Mouse (Mus musculus) right cerebral cortex, adult 18-20 months (tissue): ENCODE data around the gene Tcf7l2.

Experiments
- DNase-seq: peaks from one replicate; pipeline ENCODE4 v3.0.0; 2022; ENCODE audit warnings: mixed read lengths

The Tcf7l2 gene

DNA sequence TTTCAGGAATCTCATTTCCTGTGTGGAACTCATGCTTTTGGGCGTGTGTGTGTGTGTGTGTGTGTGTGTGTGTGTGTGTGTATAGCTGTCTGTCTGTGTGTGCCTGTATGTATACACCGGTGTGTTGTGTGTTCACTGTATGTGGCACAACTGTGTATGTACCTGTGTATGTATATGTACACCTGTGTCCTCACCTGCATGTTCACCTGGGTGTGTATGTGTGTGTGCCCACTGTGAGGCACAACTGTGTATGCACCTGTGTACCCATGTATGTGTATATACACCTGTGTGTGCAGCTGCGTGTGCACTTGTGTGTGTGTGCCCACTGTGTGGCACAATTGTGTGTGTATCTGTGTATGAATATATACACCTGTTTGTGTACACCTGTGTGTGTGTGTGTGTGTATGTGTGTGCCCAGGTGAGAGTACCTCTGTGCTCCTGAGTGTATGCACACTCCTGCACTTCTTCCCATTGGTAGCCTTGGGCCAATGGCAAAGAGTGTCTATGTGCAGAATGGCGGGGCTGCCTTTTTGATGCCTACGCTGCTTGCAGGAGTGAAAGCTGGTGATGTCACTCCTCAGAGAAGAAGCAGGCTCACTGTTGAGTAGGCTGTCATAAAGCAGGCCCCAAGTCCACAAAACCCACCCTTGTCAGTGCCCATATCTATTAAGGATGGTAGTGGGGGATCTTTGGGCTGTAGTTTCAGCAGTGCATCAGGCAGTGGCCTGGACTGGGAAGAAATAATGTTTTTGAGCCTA is 95.5 kb downstream of the Tcf7l2 start:
- no peak for DNase-seq

DNA sequence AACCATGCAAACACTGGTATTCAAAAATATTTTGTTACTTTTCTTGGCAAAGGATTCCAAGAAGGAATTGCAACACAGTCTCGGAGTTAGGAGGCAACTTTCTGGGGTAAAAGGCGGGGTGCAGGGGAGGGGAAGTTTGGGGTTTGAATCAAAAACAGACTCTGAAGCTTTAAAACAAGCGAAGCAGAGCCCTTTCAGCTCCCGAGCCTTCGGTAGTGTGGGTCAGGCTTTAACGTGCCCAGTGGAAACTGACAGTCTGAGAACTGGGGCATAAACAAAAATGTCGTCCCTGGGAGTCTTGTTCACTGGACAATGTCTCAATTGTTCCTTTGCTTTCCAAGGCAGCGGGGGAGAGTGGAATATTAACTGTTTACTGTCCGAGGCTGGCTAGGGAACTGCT is 96.3 kb downstream of the Tcf7l2 start:
- DNase-seq: peak; percentile 18

DNA sequence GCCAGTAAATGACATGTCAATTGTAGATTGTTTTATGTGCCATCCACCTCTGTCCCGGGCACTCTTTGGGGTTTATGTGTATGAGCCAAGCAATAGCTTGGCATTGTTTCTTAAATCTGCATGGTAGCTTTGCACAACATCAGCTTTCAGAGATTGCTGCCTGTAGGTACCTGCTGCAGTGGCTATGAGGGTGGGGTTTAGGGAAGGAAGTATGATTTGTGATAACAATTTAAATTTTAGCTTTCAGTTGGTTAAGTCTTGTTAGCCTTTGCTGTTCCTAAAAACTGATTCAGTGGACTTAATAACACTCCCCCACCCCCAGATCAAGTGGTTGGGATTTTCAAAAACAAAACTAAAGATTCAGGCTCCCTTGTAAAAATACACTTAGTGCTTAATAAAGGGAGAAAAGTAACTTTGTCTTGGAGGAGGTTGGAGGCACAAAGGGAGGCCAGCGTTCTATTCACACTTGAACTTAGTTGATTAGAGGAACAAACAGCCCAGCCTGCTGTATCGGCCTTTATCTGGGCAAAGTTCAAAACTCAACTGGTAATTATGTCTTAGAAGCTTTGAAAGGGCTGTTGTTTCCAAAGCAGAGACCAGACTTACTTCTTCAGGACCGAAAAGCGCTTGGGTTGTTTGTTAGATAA is 96.9 kb downstream of the Tcf7l2 start:
- no peak for DNase-seq

DNA sequence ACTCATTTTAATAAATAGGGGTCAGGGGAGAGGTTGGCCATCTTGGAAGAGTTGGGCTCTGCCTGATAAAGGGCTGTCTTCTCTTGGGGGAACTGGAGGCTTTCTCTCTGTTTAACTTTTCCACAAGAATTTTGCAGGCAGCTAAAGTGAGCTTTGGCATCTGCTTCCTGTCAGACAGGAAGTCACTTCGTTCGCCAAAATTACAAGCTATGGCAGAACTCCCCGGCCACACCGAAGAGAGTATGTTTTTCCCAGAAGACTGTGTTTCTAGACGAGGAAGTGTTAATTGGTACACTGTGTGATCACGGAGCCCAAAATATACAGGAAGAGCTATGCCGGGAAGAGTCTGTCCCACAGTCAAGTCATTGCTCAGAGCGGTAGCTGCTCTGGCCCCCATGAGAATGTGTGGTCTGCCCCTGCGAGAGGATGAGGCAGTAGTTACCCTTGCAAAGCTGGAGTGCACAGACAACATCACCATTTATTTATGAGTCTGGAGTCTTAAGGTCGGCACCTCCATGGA is 97.5 kb downstream of the Tcf7l2 start:
- DNase-seq: no peak

DNA sequence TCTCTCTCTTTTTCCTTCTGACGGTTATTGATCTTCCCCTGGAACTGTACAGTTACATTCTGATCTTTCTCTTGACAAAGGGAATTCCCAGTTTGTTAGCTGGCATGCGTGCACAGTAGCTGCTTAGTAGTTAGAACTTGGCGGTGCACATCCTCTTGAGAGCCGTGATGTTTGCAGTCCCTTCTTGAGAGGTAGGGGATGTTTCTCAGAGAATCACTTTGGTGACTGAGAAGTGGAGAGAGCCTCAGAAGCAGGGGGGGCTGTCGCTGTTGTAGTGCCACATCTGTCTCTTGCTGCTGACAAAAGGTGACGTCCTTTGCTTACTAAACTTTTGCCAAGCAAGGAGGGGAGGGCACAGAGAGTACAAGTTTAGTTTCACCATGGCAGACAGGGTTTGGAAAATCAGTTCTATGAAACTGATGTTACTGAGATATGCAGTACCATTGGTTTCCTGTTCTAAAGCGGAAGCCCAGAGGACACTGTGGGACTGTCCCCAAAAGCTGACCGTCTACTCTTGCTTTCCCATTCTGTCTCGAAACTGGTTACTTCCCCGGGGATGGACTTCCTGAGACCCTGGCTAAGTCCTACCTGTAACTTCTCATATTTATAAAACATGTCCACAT is 99.0 kb downstream of the Tcf7l2 start:
- no peak for DNase-seq

DNA sequence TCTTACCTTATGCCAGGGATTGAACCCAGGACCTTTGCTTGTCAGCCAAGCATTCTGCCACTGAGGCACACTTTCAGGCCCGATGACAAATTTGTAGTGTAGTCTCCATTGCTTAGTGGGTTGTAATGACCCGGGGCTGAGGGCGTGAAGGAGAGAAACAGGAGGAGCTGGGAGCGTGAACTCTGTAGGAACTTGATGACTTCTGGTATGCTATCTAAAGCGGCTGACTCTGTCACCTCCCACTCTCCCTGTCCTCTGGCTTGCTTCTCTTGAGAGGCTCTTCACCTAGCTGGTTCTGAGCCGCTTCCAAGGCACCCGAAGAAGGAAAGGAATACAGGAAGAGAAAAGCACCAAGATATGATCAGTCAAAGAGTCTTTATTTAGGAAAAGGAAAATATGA is 100.4 kb downstream of the Tcf7l2 start:
- no peak for DNase-seq

DNA sequence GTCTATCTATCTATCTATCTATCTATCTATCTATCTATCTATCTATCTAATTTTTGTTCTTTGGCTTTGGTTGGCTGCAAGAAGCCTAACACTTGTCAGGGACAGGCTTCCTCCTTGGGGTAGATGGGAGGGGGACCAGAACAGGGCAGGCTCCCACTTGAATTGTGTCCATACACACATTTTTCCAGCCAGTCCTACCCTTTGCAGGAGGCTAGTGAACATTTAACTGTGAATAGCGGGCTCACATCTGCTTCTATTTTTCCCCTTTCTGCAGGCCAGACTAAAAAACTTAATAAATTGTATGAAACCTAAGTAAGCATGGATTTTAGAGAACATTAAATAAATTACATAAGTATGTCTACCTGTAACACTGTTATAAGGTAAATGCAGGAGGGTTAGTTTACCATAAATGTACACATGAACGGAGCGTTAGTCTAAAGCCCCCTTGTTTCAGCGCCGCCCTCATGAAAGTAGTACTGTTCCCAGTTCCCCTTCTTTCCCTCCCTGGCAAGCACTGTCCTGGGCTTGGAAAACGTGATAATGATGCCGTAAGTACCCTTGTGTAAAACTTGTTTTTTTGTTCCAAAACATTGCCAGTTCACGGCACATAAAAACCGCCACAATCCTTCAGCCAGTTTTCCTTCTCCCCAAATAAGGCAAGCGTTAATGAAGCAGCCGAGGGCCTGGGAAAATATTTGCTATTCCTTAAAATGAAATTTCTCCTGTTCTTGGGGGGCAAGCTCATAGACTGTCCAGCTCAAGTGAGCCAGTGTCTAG is 101.7 kb downstream of the Tcf7l2 start:
- no peak for DNase-seq

DNA sequence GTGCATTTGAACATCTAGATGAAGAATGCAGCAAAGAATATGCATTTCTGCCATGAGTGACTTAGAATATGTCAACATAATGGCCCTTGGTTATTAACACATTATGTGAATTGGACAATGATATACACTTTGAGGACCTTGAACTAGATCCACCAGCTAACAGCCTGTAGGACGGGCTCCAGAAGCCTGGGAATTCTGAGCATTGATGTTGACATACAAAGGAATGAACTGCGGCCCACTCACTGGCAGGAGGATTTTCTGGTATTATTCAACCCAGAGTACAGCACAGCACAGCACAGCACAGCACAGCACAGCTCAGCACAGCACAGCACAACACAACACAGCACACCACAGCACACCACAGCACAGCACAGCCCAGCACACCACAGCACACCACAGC is 104.1 kb downstream of the Tcf7l2 start:
- no peak for DNase-seq

DNA sequence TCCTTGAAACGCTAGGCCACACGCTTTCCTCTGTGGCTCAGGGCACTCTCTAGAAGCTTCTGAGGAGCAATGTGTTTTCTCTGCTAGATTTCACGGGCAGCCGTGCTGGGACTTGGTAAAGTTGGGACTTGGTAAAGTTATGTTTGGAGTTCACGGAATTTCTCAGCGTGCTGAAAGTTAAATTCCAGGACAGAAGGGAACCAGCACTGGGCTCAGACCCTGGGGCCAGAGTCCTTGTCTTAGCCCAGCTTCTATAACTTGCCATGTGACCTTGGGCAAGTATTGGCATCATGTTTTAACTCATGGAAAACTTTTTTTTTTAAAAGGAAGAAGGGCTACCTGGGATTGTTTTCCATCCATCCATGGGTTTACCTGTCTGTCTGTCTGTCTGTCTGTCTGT is 104.6 kb downstream of the Tcf7l2 start:
- no peak for DNase-seq

DNA sequence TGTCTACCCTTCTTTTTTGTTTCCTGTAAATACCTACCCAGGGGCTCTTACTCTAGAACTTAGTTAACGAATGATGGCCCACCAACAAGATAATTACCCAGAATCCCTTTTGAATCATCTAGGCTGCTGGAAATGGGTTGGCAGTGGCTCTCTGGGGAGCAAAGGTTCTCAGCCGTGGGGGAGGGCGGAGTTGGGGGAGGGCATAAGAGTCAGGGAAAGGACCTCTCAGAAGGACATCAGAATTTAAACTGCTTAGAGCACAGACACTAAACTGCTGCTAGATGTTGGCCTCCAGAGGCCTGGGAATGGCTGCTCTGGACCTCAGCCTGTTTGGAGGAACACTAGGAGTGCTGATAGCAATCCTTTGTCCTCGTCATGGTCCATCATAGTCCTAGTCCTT is 105.4 kb downstream of the Tcf7l2 start:
- no peak for DNase-seq

DNA sequence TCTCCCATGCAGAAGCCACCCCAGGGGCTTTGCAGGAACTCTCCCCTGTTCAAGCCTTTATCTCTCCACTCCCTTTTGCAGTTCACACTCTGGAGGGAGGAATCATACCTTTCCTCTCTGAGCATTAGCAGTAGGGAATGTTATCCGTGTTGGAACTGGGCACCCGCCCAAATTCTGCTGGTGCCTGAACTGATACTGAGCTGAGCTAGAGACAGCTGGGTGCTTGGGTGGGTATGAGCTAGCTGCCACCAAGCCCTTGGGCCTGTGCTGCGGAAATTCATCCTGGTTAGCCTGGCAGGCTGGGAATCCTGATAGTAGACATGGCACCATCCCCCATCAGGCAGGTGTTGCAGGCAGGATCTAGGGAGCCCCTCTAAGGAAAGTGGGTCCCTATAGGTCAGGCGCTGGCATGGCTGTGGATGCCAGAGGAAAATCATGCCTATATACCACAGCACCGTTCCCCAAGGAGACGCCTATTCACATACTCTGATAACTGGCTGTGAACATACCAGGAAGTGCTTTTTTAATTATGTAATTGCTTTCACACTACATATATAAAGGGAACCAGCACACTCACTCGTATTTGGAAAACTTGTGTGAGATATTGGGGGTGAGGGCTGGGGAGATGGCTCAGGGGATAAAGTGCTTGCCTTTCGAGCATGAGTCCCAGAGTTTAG is 108.9 kb downstream of the Tcf7l2 start:
- peak; percentile 28 for DNase-seq

DNA sequence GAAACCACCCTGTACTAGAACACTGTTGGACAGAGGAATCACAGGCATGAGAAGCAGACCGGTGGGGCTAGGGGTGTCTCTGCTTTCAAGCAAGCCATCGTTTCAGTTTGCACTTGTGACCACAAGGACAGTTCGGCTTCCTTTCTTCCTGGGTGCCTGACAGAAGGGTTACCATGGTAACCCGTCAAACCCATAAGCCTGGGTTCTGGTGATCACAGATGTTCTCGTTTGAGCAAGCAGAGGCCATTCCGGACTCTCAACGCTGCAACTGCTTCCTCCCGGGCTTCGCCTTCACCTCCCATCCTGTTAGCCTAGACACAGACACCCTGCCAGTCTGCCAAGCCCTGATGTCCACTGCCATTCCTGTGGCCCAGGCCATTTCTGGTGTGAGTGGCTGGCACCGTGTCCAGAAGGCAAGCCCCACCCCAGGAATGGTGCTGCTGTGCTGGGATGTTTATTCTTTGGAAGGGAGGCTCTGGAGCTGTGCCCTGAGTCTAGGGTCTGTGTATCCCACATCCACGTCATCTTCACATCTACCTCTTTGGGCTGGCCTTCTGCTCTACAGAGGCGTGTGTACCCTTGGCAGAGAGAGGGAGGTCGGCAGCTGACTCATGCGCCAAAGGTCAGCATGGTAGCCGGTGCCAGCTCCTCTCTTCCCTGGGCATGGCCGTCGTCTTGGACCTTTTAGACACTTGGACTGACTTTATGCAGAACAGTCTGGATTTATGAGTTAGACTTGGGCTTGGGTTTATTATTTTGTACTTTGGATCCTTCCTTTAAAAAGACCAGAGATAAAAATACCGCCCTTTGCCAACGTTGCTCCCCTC is 110.1 kb downstream of the Tcf7l2 start:
- no peak for DNase-seq

DNA sequence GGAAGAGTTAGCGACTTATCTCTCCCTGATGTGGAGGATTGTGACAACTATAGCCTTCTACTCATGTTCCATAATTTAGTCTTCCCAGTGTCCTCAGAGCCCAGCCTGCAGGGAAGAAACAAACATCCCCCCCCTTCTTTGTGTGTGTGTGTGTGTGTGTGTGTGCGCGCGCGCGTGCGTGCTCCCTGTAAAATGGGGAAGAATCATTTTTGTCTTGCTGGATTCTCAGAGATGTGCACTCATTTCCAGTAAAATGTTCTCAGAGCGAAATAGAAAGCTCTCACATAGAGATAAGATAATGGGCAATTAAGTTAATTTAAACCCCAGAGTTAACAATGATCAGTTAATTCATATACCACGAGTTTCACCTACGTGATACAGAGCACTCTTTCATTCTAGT is 112.8 kb downstream of the Tcf7l2 start:
- DNase-seq: no peak

DNA sequence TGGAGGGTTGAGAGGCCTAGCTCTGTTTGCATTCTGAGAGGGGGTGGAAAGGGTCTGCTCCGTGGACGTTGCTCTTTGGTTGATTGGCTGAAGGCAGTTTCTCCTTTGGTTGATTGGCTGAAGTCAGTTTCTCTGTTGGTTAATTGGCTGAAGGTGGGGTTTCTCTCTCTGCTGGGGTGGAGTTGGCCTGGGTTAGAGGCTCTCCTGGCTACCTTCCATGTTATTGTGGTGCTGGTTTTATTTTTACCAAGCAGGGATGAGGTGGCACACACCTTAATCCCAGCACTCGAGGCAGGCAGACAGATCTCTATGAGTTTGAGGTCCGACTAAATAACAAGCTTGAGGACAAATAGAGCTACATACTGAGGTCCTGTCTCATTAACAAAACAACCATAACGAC is 114.0 kb downstream of the Tcf7l2 start:
- no peak for DNase-seq

DNA sequence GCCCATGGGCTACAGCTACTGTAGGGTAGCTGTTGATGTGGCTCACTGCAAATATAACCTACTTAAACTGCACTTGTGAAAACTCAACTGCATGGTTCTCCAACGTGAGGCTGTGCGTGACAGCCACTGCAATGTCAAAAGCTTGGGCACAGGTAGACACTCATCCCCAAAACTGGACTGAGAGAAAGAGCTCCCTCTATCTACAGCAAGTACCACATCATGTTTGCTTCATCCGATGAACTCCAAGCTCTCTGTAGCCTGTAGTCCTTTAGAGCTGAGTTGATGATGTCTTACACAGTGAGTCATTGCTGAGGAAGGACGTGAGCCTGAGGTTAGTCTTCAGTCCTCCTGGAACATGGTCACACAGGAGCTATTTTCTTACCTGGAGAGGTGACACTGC is 115.7 kb downstream of the Tcf7l2 start:
- DNase-seq: no peak

DNA sequence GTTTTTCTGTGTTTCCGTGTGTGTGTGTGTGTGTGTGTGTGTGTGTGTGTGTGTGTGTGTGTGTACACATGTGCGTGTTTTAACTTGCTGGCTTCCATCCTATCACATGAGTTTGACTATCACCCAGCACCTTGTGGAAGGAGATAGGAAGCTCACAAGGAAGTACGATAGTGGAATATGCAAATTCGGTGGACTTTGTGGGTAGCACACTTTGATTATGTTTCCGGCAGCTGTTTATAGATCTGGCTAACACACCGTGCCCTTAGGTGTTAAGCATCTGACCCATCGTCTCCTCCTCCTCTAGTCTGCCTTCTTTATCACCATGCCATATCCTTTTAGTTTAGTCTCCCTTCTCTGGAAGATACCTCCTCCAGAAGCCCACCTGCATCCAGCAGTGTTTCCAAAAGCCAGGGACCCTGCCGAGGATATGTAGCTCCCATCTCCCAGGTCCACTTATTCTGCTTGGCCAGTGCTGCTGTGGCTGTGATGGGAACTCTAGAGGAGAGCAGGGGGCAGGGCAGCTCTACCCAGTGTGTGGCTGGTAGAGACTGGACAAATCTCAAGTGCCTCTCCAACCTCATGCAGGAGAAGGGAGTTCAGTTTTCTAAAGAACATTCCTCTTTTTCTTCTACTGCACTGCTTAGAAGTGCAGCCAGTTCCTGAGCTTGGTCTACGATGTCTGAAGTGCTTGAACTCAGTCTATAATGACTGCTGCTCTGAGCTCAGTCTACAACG is 118.6 kb downstream of the Tcf7l2 start:
- DNase-seq: no peak

DNA sequence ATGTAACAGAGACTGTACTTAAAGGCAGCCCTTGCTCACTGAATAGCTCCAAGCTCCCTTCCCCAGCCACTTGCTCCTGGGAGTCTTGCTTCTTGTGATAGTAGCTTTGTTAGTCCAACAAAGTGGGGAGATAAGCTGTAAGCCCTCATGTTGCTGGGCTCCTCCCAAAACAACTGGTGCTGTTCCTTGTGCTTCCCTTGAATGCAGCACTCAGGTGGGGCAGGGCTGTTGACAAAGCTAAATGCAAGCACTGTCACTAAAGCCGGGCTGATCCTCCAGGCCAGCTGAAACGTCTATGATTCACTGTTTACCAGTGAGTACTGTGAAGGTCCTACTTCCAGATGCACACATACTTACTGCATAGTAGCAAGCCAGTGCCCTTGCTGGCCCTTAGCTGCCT is 120.1 kb downstream of the Tcf7l2 start:
- DNase-seq: no peak

DNA sequence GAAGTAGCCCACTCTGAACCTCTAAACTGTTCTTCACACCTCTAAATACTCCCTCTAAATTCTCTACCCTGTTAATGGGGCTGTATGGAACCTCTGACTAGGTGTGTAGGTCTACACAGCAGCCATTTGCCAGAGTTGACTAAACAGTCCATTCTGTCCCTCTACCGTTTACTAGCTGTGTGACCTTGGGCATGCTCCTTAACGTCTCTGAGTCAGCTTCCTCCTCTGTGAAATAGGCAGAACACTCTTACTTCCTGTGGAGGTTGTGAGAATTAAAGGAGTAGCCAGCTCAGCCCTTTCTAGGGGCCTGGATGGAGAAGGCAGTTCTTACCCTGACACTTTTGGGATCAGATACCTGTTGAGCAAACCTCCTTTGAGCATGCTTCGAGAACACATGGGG is 120.9 kb downstream of the Tcf7l2 start:
- no peak for DNase-seq

DNA sequence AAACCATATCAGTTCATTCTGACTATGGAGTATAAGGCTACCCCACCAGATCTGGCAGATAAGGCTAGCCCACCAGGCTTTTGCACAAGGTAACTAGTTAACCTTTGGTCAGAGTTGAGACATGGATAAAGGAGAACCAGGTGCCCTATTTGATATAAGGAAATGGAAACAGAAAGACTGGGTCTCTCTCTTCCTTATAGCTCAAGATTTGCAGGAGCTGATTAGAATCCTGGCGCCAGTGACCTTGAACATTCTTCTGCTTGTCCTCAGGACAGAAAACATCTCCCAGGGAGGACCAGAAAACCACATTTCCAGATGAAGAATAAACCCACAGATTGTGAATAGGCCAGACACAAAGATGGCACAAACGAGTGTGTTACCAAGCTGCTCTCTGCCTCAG is 123.4 kb downstream of the Tcf7l2 start:
- DNase-seq: no peak

DNA sequence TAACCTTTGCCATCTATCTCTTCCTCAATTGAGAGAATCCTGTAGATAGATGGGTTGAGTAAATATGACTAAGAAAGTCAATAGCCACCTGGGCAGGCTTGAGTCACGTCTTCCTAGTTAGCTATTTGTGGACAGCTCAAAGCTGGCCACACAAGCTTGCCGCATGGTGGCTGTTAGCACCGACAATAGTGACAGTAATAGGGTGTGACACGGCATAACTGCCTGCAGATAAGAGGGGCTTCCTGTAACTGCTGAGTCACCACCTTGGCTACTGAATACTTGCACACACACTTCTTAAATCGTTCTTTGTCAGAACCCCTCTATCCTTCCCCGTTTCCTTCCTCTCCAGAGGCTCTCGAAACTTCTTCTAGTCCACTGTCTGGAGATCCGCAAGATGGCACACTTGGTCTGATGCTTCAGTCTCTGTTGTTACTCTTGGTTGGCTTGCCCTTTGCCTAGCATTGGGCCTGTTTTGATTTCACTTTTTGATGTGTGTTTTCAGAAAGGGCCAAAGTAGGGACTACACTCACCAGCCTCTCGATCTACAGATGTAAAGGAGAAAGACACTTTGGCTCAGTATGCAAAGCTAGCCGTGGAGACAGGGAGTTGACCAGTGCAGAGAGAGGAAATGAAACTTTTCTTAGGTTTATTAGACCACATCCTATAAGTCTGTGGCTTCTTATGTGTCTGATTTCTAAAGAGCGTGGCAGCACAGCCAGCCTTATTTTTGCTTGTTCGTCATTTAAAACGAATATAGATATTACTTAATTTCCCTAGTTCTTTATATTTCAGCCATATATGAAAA is 124.4 kb downstream of the Tcf7l2 start:
- no peak for DNase-seq
